Mouse (Mus musculus): ENCODE results near the gene Senp1. TPM values are rescaled to one million over a fixed set of nuclear protein-coding genes. Genes with fewer than 3 reads are reported as not detected.

Gene Senp1
- total and polyA plus RNA-seq, 2 experiments = 3.7 to 4.4 TPM

DNA sequence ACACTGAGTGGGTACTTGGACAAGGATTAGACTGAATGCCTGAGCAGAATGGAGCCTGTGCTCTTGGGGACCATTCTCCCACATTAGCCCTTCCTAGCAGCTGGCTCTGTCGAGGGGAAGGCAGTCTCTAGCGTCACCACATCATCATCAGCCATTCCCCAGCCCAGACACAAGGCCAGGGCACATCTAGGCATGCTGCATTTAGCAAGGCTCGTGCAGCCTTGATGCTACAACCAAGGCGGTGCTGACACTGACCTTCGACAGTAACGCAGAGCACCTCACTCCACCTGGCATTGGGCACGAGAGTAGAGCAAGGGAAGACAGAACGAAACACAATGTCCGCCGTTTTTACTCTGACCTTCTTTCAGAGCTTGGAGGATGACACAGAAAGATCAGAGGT, 53.9 kb downstream of the Senp1 start:
- Histone ChIP-seq H3K27me3 (ENCODE audit: control insufficient read depth, insufficient read depth, low read length) (no peaks in the 10 kb centered on the region), H3K4me3 (ENCODE audit: insufficient read depth, low read depth, low read length) (no peak overlapping the region), H3K36me3 (ENCODE audit: control insufficient read depth, insufficient read depth, low read length) (peaks cover 31% of the 10 kb centered on the region), H3K27ac (replicated peaks; ENCODE audit: insufficient read depth, low read depth, low read length) (no peak overlapping the region), H3K9ac (ENCODE audit: low read depth, low read length) (no peak overlapping the region), H3K4me1 (ENCODE audit: control insufficient read depth, insufficient read depth, low read length) (no peaks in the 10 kb centered on the region), H3K79me2 (ENCODE audit: control insufficient read depth, insufficient read depth, low read length) (no peaks in the 10 kb centered on the region)
- 94% methylated on average over 10 of the region's 10 CpGs for WGBS
- TF ChIP-seq POLR2A (IDR thresholded peaks at IDR 0.05; ENCODE audit: extremely low read depth, insufficient read depth, low read length) = no peak
- no peak for TF ChIP-seq CTCF (IDR thresholded peaks at IDR 0.05; ENCODE audit: low read depth, low read length)
- no peak for DNase-seq (ENCODE audit: extremely low read depth, low read depth, low spot score)

DNA sequence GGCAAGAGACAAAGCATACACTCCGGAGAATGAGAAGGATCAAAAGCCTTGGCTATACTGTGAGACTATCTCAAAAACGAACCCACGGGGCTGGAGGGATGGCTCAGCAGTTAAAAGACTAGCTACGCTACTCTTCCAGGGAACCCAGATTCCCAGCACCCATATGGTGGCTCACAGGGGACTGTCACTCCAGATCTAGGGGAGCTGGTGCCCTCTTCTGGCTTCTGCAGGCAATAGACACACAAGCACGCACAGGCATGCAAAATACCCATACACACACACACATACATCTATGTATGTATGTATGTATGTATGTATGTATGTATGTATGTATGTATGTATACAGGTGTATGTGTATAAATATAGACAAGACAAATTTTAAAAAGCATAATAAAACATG, 57.0 kb downstream of the Senp1 start:
- TF ChIP-seq POLR2A (IDR thresholded peaks at IDR 0.05; ENCODE audit: extremely low read depth, insufficient read depth, low read length) = no peak
- TF ChIP-seq CTCF (IDR thresholded peaks at IDR 0.05; ENCODE audit: low read depth, low read length) = no peak
- peaks cover 12% of the 10 kb centered on the region; the same call in 1 of the 2 replicates for H3K36me3 ChIP-seq (ENCODE audit: control insufficient read depth, insufficient read depth, low read length)
- 96% methylated on average over 5 of the region's 5 CpGs for WGBS

DNA sequence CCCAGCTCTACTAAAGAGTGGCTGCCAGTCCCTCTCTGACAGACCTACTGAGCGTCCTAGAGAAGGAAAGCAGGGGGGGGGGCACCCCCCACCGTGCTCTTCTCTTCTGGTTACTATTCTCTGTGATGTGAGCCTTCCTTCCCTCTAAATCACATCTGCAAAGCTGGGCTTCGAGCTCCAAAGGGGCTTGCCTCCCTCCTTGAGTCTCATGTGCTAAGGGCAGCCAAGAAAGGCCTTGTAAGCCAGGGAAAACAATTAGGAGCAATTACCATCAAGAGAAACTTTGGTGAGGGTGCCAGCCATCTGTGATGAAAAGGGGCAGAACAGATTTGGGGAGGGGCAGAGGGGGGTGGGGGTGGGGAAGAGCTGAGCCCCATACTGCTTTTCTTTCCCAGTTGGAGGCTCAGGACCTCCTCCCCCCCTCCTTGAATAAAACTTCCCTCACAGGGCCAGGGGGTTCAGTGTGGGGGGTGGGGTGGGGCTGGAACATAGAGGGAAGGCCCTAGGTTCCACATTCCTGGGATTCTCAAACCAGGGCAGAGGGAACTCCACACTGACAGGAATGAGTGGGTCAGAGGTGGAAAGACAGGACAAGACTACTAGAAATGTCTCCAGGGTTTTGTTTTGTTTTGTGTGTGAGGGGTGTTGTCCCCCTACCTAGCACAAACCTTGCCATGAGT, 58.3 kb downstream of the Senp1 start:
- Histone ChIP-seq H3K79me2 (ENCODE audit: control insufficient read depth, insufficient read depth, low read length) (no peaks in the 10 kb centered on the region), H3K27me3 (ENCODE audit: control insufficient read depth, insufficient read depth, low read length) (no peaks in the 10 kb centered on the region), H3K4me3 (ENCODE audit: insufficient read depth, low read depth, low read length) (no peak overlapping the region), H3K4me1 (ENCODE audit: control insufficient read depth, insufficient read depth, low read length) (no peaks in the 10 kb centered on the region), H3K9ac (ENCODE audit: low read depth, low read length) (no peak overlapping the region), H3K27ac (replicated peaks; ENCODE audit: insufficient read depth, low read depth, low read length) (no peak overlapping the region), H3K36me3 (ENCODE audit: control insufficient read depth, insufficient read depth, low read length) (peaks cover 6% of the 10 kb centered on the region; the same call in 1 of the 2 replicates)
- 47% methylated on average over 3 of the region's 3 CpGs for WGBS
- DNase-seq (ENCODE audit: extremely low read depth, low read depth, low spot score) = no peak
- TF ChIP-seq CTCF (IDR thresholded peaks at IDR 0.05; ENCODE audit: low read depth, low read length) = no peak
- TF ChIP-seq POLR2A (IDR thresholded peaks at IDR 0.05; ENCODE audit: extremely low read depth, insufficient read depth, low read length) = no peak

More for the DNA sequence above, 57.0 kb downstream of the Senp1 start:
- H3K27ac ChIP-seq (replicated peaks; ENCODE audit: insufficient read depth, low read depth, low read length) = no peak overlapping the region
- H3K27me3 ChIP-seq (ENCODE audit: control insufficient read depth, insufficient read depth, low read length) = no peaks in the 10 kb centered on the region
- no peaks in the 10 kb centered on the region for H3K79me2 ChIP-seq (ENCODE audit: control insufficient read depth, insufficient read depth, low read length)
- no peak overlapping the region for H3K9ac ChIP-seq (ENCODE audit: low read depth, low read length)
- no peaks in the 10 kb centered on the region for H3K4me1 ChIP-seq (ENCODE audit: control insufficient read depth, insufficient read depth, low read length)
- no peak overlapping the region for H3K4me3 ChIP-seq (ENCODE audit: insufficient read depth, low read depth, low read length)
- no peak for DNase-seq (ENCODE audit: extremely low read depth, low read depth, low spot score)

DNA sequence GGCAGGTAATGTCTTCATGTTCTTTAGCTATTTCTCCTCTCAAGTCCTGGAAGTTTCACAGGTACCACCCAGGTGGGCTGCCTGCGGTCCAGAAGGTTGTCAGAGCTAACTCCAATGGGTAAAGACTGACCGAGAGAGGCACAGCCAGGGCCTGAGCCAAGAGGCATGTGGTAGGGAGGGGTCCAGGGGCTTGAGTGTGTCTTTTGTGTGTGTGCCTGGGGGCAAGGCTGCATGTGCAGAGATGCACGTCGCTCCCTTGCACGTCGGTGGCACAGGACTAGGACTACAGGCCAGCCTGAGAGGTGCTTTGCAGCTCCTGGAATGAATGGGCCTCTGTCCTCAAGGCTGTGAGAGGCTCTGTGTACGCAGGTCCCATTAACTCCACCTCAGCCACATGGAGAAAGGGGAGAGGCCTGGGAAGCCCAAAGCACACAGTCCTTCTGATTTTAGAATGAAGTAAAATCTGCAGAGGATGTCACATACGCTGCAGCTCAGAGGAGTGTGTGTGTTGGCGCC, 60.3 kb downstream of the Senp1 start:
- no peak overlapping the region for H3K4me3 ChIP-seq (ENCODE audit: insufficient read depth, low read depth, low read length)
- no peak overlapping the region for H3K27ac ChIP-seq (replicated peaks; ENCODE audit: insufficient read depth, low read depth, low read length)
- 89% methylated on average over 9 of the region's 9 CpGs for WGBS
- H3K9ac ChIP-seq (ENCODE audit: low read depth, low read length) = no peak overlapping the region
- no peaks in the 10 kb centered on the region for H3K4me1 ChIP-seq (ENCODE audit: control insufficient read depth, insufficient read depth, low read length)
- no peaks in the 10 kb centered on the region for H3K27me3 ChIP-seq (ENCODE audit: control insufficient read depth, insufficient read depth, low read length)
- no peak for TF ChIP-seq CTCF (IDR thresholded peaks at IDR 0.05; ENCODE audit: low read depth, low read length)
- no peak for TF ChIP-seq POLR2A (IDR thresholded peaks at IDR 0.05; ENCODE audit: extremely low read depth, insufficient read depth, low read length)
- H3K36me3 ChIP-seq (ENCODE audit: control insufficient read depth, insufficient read depth, low read length) = no peaks in the 10 kb centered on the region
- no peaks in the 10 kb centered on the region for H3K79me2 ChIP-seq (ENCODE audit: control insufficient read depth, insufficient read depth, low read length)
- no peak for DNase-seq (ENCODE audit: extremely low read depth, low read depth, low spot score)

DNA sequence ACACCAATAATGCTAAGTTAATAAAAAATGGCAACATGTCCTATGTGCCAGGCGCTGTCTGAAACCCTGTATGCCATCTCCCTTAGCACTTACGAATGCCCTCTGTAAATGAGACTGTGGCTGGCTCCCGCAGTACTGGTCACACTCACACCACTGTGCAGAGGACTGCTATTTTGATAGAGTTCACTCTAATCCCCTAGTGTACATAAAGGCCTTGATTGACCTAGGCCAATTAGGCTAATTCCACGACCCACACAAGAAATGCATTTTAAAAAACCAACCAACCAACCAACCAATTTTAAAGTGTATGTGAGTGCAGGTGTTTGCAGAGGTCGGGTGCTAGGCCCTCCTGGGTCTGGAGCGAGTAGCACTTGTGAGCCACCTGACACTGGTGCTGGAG, 63.7 kb downstream of the Senp1 start:
- H3K27ac ChIP-seq (replicated peaks; ENCODE audit: insufficient read depth, low read depth, low read length) = no peak overlapping the region
- no peak for TF ChIP-seq CTCF (IDR thresholded peaks at IDR 0.05; ENCODE audit: low read depth, low read length)
- TF ChIP-seq POLR2A (IDR thresholded peaks at IDR 0.05; ENCODE audit: extremely low read depth, insufficient read depth, low read length) = no peak

More for the DNA sequence above, 63.7 kb downstream of the Senp1 start:
- Histone ChIP-seq H3K4me1 (ENCODE audit: control insufficient read depth, insufficient read depth, low read length) (no peaks in the 10 kb centered on the region), H3K79me2 (ENCODE audit: control insufficient read depth, insufficient read depth, low read length) (no peaks in the 10 kb centered on the region), H3K27me3 (ENCODE audit: control insufficient read depth, insufficient read depth, low read length) (peaks cover 2% of the 10 kb centered on the region; the same call in 1 of the 2 replicates), H3K4me3 (ENCODE audit: insufficient read depth, low read depth, low read length) (no peak overlapping the region), H3K36me3 (ENCODE audit: control insufficient read depth, insufficient read depth, low read length) (no peaks in the 10 kb centered on the region), H3K9ac (ENCODE audit: low read depth, low read length) (no peak overlapping the region)
- DNase-seq (ENCODE audit: extremely low read depth, low read depth, low spot score) = no peak
- WGBS = 74% methylated on average over 6 of the region's 6 CpGs

Measured in liver, adult 2 months (tissue).